Mouse (Mus musculus): ENCODE data around the gene Cntnap2. TPM values are rescaled to one million over a fixed set of nuclear protein-coding genes. Genes with fewer than 3 reads are reported as not detected.
A peak's percentile ranks its signal among the peaks of the same experiment; 100 is the strongest.

Gene Cntnap2
- not detected in 3 replicates for total RNA-seq (2017)

GRCm38 (mm10) chr6:45059091-45059490 is at the start of gene Cntnap2:
Cntnap2 (plus strand) TSS chr6:45059357.
- no peak for ATAC-seq (replicated peaks; ENCODE audit: insufficient number of reproducible peaks, low FRiP score, low TSS enrichment, poor library complexity, severe bottlenecking)

GRCm38 (mm10) chr6:45026011-45026682 is 33.0 kb upstream of the Cntnap2 start:
- no peak for ATAC-seq (replicated peaks; ENCODE audit: insufficient number of reproducible peaks, low FRiP score, low TSS enrichment, poor library complexity, severe bottlenecking)

- no peak for ATAC-seq (replicated peaks; ENCODE audit: insufficient number of reproducible peaks, low FRiP score, low TSS enrichment, poor library complexity, severe bottlenecking)
Measured at GRCm38 (mm10) chr6:45039454-45039853, 19.7 kb upstream of the Cntnap2 start.

- ATAC-seq (replicated peaks; ENCODE audit: insufficient number of reproducible peaks, low FRiP score, low TSS enrichment, poor library complexity, severe bottlenecking) = no peak
Measured at GRCm38 (mm10) chr6:45059556-45060471, 657 bp downstream of the Cntnap2 start.

GRCm38 (mm10) chr6:45062214-45062997 is 3.2 kb downstream of the Cntnap2 start:
- no peak for ATAC-seq (replicated peaks; ENCODE audit: insufficient number of reproducible peaks, low FRiP score, low TSS enrichment, poor library complexity, severe bottlenecking)

- no peak for ATAC-seq (replicated peaks; ENCODE audit: insufficient number of reproducible peaks, low FRiP score, low TSS enrichment, poor library complexity, severe bottlenecking)
Measured at GRCm38 (mm10) chr6:45088304-45088703, 29.1 kb downstream of the Cntnap2 start.

GRCm38 (mm10) chr6:45113613-45114012 is 54.5 kb downstream of the Cntnap2 start:
- no peak for ATAC-seq (replicated peaks; ENCODE audit: insufficient number of reproducible peaks, low FRiP score, low TSS enrichment, poor library complexity, severe bottlenecking)

GRCm38 (mm10) chr6:45144882-45145281 is 85.7 kb downstream of the Cntnap2 start:
- no peak for ATAC-seq (replicated peaks; ENCODE audit: insufficient number of reproducible peaks, low FRiP score, low TSS enrichment, poor library complexity, severe bottlenecking)

GRCm38 (mm10) chr6:45205039-45205438 is 145.9 kb downstream of the Cntnap2 start:
- no peak for ATAC-seq (replicated peaks; ENCODE audit: insufficient number of reproducible peaks, low FRiP score, low TSS enrichment, poor library complexity, severe bottlenecking)

GRCm38 (mm10) chr6:45214330-45214729 is 155.2 kb downstream of the Cntnap2 start:
- no peak for ATAC-seq (replicated peaks; ENCODE audit: insufficient number of reproducible peaks, low FRiP score, low TSS enrichment, poor library complexity, severe bottlenecking)

- ATAC-seq (replicated peaks; ENCODE audit: insufficient number of reproducible peaks, low FRiP score, low TSS enrichment, poor library complexity, severe bottlenecking) = no peak
Measured at GRCm38 (mm10) chr6:45229002-45229401, 169.8 kb downstream of the Cntnap2 start.

- no peak for ATAC-seq (replicated peaks; ENCODE audit: insufficient number of reproducible peaks, low FRiP score, low TSS enrichment, poor library complexity, severe bottlenecking)
Measured at GRCm38 (mm10) chr6:45232571-45232970, 173.4 kb downstream of the Cntnap2 start.

GRCm38 (mm10) chr6:45236531-45236930 is 177.4 kb downstream of the Cntnap2 start:
- no peak for ATAC-seq (replicated peaks; ENCODE audit: insufficient number of reproducible peaks, low FRiP score, low TSS enrichment, poor library complexity, severe bottlenecking)

- ATAC-seq (replicated peaks; ENCODE audit: insufficient number of reproducible peaks, low FRiP score, low TSS enrichment, poor library complexity, severe bottlenecking) = no peak
Measured at GRCm38 (mm10) chr6:45238117-45238516, 179.0 kb downstream of the Cntnap2 start.

- ATAC-seq (replicated peaks; ENCODE audit: insufficient number of reproducible peaks, low FRiP score, low TSS enrichment, poor library complexity, severe bottlenecking) = no peak
Measured at GRCm38 (mm10) chr6:45241218-45241617, 182.1 kb downstream of the Cntnap2 start.

- no peak for ATAC-seq (replicated peaks; ENCODE audit: insufficient number of reproducible peaks, low FRiP score, low TSS enrichment, poor library complexity, severe bottlenecking)
Measured at GRCm38 (mm10) chr6:45244680-45245079, 185.5 kb downstream of the Cntnap2 start.

- ATAC-seq (replicated peaks; ENCODE audit: insufficient number of reproducible peaks, low FRiP score, low TSS enrichment, poor library complexity, severe bottlenecking) = no peak
Measured at GRCm38 (mm10) chr6:45258047-45258446, 198.9 kb downstream of the Cntnap2 start.

GRCm38 (mm10) chr6:45271537-45271936 is 212.4 kb downstream of the Cntnap2 start:
- ATAC-seq (replicated peaks; ENCODE audit: insufficient number of reproducible peaks, low FRiP score, low TSS enrichment, poor library complexity, severe bottlenecking) = 0 out of 2 replicates have a peak, but pooled peaks have one; percentile 50

GRCm38 (mm10) chr6:45273259-45273775 is 214.2 kb downstream of the Cntnap2 start:
- peak; percentile 78 for ATAC-seq (replicated peaks; ENCODE audit: insufficient number of reproducible peaks, low FRiP score, low TSS enrichment, poor library complexity, severe bottlenecking)

Measured in monocyte, adult 5-6 weeks (primary cell).